Mouse (Mus musculus) fat pad, adult 2 months (tissue): ENCODE results near the gene Psmd11.

ENCODE experiments used
- DNase-seq: peaks from one replicate; pipeline ENCODE4 v3.0.0-alpha.2; 2011; ENCODE audit warnings: low read depth, low spot score; ENCODE audit errors: extremely low read depth

The Psmd11 gene

DNA sequence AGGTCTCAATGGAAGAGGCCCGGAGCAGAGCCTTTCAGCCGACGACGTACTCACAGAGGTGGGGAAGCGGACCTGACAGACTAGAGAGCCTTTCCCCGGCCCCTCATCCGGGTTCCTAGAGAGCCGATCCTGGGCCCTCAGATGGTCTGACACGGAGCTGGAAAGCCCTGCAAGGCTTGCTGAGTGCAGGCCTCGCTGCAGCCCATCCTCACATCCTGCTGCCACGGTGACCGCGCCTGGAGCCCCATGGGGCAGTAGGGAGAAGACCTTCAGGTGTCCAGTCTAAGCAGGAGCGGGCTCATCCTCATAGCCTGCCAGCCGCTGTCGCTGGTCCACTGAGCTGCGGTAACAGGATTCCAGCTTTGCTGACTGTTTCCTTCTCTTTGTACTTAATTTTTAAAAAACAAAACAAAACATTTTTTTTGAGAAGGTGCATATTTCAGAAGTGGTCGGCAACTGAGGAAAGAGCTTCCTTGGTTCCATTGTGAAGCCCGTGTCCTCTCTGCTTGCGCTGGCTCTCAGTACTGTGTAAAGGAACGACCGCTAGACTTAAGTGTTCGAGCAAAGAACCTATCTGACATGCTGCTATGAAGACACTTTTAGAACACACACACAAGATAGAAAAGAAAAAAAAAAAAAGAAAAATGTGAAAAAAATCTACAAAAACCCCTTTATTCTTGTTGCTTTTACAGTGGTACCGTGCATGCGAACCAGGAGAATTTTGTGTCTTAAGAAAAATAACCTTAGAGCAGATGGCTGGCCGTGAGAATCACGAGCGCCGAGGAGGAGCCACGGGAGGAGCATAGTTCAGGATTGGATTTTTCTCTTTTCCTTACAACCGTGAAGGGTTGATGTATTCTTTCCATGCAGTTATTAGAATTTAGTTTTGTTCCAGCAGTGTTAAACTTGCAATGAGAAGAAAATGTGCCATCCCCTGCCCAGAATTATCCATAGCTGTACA lies 51.8 kb downstream of the Psmd11 start:
- DNase-seq, result no peak

DNA sequence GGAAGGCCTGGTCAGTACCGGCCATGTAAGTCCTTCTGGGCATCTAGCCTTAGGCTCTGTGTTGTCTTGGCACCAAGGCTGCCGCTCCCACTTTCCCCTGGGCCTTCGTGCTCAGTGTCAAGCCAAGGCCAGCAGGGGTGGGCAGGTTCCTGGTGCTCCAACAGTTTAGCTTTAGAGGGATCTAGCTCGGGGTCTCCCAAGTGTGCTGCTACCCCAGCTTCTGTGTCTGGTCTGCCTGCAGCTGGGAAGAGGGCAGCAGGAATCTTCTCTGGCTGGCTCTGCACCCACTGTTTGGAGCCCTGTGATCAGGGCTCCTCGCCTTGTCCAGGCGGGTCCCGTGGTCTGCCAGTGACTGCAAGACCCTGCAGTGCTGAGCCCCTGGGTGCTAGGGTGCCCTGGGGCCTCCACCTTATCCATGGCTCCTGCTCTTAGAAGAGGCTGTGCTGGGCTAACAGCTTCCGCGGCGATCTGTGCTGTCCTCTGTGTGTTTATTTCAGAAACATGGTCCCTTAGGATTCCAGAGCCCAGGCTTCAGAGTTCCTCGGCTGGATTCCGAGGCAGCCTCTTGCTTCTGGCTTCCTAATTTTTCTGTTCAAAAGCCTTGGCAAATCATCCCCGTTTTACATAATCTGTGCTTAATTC lies 53.1 kb downstream of the Psmd11 start:
- no peak for DNase-seq

DNA sequence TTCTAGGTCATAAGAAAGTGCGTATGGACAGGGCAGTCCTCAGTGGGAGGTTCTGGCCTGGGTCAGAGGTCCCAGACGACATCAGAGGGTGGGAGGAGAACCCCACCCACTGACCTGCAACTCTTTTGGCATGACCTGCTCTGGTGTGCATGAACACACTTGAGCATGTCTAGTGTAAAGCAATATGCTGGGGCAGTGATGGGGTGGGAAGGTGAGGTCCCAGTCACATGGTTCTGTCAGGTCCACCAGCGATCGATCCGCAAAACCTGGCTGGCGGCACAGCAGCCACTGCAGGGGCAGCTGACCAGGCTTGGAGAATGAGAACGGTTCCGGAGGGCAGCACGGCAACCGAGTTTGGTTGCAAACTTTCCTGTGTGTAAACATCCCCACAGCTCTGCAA lies 53.9 kb downstream of the Psmd11 start:
- DNase-seq, result no peak

DNA sequence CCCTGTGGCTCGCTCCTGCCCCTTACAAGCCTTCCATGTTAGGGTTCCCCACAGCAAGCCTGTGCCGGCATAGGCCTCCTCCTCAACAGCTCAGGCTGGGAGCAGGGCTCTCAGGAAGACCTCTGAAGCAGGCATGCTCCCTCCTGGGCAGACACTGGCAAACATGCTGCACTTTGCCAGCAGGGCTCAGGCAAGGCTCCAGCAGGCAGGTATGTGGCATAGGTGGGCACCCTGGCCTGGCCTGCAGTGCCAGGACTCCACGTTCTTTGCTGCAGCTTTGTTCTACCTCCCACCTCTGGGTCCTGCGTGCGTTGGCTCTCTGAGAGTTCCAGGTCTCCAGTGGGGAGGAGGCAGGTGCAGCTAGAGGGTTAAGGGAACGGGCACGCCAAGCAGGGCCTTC lies 54.5 kb downstream of the Psmd11 start:
- no peak for DNase-seq

DNA sequence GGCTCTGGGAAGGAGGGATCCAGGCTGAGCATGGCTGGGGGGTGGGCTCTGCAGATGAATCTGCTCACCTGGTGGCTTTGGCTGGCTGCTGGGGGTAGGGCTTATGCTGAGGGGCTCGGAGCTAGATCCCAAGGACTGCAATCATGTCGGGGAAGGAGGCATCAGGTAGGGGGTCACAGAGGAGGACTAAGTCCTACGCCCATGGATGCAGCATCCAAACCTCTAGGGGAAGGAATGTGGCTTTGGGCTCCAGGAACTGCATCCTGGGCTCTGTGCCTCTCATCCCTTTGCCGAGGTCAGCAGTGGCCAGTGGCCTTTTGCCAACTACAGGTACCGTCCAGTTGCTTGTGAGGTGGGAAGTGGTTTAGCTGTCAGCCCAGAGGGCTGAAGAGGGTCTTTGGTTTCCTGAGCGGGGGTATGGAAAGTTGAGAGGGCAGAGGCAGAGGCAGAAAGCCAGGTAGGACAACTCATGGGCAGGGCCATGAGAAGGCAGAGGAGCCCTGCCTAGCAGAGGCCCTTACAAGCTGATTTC lies 55.2 kb downstream of the Psmd11 start:
- DNase-seq, result no peak

DNA sequence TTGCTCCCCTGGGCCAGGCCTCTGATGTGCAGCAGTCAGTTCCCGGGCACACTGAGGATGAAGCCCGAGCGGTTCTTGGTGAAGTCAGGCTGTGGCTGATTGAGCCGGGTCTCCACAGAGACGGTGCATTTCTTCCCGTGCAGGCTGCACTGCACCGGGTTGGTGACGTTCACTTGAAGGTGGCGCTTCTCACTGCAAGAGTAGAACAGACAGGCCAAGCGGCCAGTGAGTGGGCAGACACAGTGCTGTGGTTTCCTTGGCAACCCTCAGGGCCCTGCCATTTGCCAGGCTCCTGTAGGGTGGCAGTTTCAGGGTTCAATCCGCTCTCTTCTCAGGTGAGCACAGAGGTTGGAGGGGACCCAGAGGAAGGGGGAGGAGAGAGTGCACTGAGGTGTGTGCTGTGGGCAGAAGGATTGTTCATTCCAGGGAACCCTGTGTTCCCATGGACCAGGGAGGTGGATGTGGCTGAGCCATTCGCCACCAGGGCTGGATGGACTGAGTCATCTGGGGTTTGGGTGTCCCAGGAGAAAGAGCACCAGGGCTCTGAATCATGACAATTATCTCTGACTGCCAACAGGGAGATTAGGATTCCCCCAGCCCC lies 55.9 kb downstream of the Psmd11 start:
- DNase-seq, result no peak

DNA sequence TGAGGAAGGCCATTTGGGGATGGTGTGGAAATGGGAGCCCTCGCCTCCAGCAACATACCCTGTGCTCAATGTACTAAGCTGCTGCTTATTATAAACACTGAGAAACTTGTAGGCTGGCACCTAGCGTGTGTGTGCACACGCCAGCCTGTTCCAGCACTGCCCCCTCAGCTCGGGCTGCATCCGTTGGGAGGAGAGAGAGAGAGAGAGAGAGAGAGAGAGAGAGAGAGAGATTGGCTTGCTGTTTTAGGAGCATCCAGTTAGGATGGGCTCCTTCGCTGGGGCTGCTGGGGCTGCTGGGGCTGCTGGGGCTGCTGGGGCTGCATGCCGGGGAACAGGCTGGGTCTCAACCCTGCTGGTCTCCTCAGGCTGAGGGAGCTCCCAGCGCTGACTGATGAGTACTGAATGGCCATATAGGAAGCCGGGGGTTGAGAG lies 56.7 kb downstream of the Psmd11 start:
- DNase-seq, result no peak

DNA sequence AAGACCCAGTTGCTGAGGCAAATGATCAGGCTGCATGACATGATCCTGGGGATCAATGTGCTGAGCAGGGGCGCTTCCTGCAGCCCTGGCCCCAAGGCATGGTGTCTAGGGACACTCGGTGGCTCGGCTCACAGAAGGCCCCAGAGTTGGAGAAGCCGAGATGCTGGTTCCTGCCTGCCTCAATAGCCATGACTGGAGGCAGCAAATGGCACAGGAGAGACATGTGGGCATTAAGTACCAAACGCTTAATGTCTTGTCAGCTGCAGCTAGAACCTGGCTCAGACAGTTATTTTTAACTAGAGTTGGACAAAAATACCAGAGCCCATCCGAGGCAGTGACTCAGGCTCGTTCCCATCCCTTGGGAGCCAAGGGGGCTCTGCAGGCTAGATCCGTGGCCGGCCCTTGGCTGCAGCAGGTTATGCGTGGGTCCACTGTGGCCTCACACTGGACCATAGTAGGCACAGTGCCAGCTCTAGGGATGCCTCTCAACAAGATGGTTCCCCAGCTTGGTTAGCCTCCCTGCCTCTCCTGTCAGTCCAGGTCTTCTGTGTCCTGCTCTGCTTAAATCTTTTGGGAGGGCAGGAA lies 57.3 kb downstream of the Psmd11 start:
- no peak for DNase-seq

DNA sequence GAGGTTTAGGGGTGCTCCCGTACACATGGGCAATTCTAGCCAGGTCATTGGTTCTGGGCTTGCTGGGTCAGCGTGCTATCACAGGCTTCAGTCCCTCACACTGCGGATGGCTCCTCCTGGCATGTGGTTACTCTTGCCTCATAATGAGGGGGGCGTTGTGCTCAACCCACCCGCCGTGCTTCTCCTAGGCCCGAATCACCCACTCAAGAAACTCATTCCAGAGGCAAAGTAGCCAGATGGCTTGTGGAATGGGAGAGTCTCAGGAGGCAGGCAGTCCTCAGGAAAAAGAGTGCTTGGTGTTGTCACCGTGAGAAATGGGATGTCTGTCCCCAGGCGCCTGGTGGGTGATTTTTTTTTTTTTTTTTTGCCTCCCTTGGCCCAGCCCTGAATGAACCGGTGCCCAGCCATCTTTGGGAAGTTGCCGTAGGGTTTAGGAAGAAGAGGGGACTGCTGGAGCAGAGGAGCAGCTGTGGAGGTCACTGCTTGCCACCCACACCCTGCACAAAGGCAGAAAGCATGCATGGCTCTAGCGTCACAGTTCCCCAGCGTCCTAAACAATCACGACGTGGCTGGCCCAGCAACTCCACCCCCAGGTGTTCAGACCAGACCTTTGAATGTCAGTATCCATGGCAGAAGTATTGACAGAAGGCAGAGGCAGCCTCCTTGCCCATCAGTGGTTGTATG lies 59.6 kb downstream of the Psmd11 start:
- DNase-seq, result no peak

DNA sequence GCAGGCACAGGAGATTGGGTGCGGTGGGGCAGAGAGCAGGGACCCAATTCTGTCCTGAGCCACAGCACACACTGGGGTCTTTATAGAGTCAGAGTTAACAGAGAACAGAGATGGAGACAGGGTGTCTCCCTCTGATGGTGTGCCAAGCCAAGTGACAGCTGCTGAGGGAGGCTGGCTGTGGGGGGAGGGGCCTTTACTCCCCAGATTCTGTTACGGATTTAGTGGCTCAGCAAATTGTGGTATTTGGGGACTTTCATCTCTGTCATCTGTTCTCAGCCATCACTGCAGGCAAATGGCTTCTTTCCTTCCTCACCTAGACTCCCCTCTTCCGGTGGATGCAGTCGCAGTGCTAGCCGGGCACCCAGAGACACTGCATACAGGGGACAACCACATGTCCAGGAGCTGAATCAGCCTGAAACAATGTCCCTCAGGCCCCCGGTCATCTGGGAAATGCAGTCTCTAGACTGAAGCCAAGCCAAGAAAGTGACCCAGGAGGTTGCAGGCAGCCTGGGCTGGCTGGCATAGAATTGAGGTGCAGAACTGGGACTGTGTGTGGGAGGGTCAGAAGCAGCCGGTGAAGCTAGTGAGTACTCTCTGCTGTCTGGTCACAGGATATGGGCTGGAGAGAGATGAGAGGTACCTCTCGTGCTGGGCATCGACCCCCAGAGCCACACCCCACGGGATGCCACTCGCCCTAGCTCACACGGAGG lies 60.9 kb downstream of the Psmd11 start:
- DNase-seq, result no peak

DNA sequence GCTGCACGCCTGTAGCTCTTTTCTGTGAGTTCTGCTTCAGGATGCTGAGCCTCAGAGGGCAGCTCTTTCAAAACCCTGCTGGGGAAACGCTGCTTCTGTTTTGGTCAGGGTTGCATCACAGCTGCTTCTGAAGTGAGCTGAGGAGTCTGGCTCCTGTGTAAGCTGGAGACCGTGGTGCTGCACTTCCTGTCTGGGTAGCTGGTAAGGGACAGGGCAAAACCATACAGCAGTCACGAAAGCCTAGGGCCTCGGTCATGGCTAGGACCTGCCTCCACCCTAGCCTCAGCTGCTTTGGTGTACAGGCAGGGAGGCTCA lies 61.4 kb downstream of the Psmd11 start:
- DNase-seq, result no peak

DNA sequence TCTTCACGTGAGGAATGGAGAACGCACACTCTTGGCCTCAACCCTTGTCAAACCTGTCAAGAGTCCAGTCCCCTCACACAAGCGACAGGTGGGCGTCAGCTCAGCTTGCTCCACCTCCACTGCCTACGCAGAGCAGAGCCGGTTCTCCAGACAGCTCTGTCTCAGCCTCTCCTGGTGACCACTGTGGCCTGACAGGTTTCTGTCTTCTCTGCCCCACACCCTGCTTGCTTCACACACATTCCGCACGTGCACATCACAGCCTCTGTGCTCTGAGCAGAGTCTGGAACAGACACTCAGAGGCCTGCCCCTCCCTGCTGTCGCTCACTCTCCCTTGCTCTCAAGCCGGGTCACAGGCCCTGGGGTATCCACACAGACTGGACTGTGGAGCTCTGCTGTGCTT lies 62.4 kb downstream of the Psmd11 start:
- DNase-seq, result peak; percentile 19

DNA sequence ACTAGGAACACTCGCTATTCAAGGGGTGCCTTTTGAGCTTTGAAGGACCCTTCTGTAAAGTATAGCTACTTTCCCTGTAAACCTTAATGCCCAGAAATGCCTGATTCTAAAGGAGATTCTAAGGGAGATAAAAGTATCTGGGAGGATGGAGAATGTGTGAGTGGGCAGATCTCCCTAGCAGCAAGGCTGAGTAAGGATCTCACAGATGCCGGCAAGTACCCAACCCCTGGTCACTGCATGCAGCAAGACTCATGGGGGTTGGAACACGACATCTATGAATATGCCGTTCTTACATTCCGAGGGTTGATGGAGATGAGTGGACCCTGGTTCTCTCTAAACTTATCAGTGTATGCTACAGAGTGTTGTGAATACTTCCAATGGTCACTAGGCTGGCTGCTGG lies 64.8 kb downstream of the Psmd11 start:
- DNase-seq, result no peak

DNA sequence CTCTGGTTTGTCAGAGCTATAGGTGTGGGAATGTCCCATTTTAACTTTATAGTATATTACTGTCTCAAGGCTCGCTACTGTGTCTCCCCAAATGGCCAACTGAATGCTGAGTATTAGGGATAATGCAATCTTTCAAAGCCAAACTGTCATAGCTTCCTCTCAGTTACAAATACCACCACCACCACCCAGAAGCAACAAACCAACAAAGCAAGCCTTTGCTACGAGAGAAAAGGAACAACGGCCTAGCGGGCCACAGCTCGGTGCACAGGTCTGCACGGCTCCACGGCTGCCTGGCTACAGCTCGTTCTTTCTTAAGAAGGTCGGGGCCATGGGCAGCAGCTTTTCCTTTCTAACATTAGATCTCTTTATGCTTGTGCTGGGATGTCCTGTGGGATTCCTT lies 66.4 kb downstream of the Psmd11 start:
- no peak for DNase-seq

DNA sequence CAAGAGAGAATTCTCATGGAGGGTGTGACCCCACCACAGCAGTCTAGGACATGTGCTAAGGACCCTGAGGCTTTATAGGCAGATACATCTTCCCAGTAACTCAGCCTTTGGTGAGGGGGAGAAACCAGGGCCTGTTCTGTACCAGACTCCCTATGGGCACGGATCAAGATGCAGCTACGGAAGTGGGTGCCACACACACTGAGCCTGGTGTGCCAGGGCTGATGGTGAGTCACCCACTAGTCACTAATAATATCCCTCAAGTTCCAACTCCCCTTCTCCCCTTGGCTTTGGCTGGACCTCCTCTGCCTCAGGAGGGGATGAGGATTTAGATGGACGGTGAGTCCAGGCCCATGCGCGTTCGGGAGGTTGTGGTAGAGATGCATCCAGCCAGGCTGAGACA lies 67.6 kb downstream of the Psmd11 start:
- DNase-seq, result no peak

DNA sequence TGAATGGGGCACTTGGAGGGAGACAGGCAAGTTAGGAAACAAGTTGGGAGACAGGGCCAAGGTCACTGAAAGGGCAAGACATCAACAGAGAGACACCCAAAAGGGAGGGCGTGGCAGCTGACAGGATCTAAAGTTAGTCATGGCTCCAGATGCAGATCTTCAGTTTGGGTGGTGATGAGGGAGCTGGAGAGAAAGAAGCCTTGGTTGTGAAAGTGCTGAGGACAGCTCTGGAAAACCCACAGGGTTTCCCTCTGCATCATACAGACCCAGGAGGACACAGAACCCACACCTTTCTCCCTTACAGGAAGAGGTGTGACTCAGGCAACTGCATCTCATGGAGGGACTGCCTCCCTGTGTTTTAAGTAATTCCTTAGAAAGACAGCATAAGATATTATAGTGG lies 68.2 kb downstream of the Psmd11 start:
- no peak for DNase-seq

DNA sequence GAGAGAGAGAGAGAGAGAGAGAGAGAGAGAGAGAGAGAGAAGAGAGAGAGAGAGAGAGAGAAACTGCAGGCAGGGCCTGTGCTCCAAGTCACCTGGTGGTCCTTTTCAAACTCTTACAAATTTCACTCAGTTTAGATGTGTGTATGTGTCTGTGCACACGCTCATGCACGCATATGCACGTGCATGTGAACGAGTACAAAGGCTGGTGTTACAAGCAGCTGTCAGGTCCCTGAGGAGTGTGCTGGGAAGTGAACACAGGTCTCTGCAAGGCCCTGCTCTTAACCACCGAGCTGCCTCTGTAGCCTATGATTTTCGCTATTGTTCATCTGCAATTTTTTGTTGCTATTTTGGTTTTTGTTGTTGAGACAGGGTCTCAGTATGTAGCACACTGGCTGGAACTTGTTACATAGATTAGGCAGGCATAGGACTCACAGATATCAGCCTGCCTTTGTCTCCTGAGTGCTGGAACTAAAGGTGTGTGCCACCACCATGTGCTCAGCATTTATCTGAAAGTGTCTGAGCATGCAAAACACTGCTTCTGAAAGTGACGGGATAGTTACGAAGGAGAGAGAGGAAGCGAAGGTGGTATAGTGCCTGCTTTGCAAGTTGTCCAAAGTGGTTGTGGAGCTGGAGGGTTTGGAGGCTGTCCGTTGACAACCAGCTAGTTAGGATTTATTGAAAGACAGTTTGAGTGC lies 69.0 kb downstream of the Psmd11 start:
- no peak for DNase-seq

DNA sequence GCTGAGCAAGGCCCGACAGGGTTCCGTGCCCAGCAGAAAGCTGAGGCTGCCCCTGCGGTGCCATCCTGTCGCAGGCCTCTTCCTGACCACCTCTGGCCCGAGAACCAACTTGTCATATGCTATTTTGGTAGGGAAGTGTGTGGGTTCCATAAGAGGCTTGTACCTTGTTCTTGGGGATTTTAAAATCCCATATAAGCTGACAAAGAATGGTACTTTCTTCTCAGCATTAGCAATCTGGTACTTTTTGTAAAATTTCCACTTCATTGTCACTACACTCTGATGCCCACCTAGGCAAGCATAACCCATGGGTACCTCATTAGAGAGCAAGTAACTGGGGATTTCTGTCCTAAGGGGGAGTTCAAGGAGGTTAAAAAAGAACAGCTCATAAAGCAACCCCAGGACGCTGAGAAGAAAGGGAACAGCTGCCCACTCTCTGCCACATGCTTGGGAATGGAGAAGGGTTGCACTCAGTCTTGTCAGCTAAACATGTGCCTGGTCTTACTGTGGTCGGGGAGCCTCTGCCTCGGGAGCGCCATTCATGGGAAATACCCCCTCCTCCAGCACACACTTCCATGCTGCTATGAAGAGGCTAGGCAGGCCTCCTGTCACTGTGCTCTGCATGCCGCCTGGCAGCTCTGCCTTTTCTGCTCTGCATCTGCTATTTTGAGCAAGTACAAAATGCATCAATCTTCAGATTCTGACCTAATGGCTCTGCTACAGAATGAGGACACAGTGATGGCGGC lies 70.1 kb downstream of the Psmd11 start:
- DNase-seq, result no peak

DNA sequence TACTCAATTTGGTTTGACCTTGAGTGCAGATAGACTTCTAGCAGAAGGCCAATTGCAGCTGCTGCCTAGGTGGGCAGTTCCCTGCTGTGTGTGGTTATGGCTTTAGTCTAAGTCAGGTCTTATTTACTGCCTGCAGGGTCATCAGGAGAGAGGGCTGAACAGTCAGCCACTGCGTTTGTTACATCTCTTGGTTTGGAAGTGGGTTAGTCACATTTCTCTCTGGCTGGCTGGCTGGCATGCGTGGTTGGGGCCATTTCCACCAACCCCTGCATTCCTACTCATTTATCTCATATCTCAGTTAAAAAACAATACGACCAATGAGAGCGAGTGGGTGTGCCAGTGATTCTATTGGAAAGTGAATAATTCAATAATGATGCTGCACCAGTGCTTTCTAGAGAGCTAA lies 71.1 kb downstream of the Psmd11 start:
- DNase-seq, result no peak
